Mouse (Mus musculus): Measurements from ENCODE around the gene Nrg3. TPM values are rescaled to one million over a fixed set of nuclear protein-coding genes. Genes with fewer than 3 reads are reported as not detected.

The Nrg3 gene
- total RNA-seq, 2 experiments from 2014 or later = 66.9 to 70.0 TPM

- DNase-seq (ENCODE audit: low spot score in 2 of 2) = no peak
- Histone ChIP-seq H3K27ac (0 out of 2 replicates have a peak overlapping the region, but pooled peaks have one; percentile 21), H3K4me3 (no peak overlapping the region)
- TF ChIP-seq CTCF (conservative IDR thresholded peaks at IDR 0.05) = peak; percentile 68
Measured at GRCm38 (mm10) chr14:38628862-38629619, 843.8 kb downstream of the Nrg3 start.

GRCm38 (mm10) chr14:38616969-38617368 is 855.9 kb downstream of the Nrg3 start:
- Histone ChIP-seq H3K4me3 (no peak overlapping the region), H3K27ac (no peak overlapping the region)
- DNase-seq (ENCODE audit: low spot score in 2 of 2) = no peak
- TF ChIP-seq CTCF (conservative IDR thresholded peaks at IDR 0.05) = no peak

- Histone ChIP-seq H3K4me3 (no peak overlapping the region), H3K27ac (no peak overlapping the region)
- no peak for TF ChIP-seq CTCF (conservative IDR thresholded peaks at IDR 0.05)
- DNase-seq (ENCODE audit: low spot score in 2 of 2) = no peak
Measured at GRCm38 (mm10) chr14:38597735-38598134, 875.2 kb downstream of the Nrg3 start.

- peak; percentile 56 for TF ChIP-seq CTCF (conservative IDR thresholded peaks at IDR 0.05)
- Histone ChIP-seq H3K27ac (no peak overlapping the region), H3K4me3 (no peak overlapping the region)
- no peak for DNase-seq (ENCODE audit: low spot score in 2 of 2)
Measured at GRCm38 (mm10) chr14:38594297-38594696, 878.6 kb downstream of the Nrg3 start.

- no peak overlapping the region for H3K4me3 ChIP-seq
- DNase-seq (ENCODE audit: low spot score in 2 of 2) = no peak
- H3K27ac ChIP-seq = no peak overlapping the region
- no peak for TF ChIP-seq CTCF (conservative IDR thresholded peaks at IDR 0.05)
Measured at GRCm38 (mm10) chr14:38576796-38577195, 896.1 kb downstream of the Nrg3 start.

- Histone ChIP-seq H3K27ac (no peak overlapping the region), H3K4me3 (no peak overlapping the region)
- no peak for DNase-seq (ENCODE audit: low spot score in 2 of 2)
- no peak for TF ChIP-seq CTCF (conservative IDR thresholded peaks at IDR 0.05)
Measured at GRCm38 (mm10) chr14:38568184-38568583, 904.7 kb downstream of the Nrg3 start.

GRCm38 (mm10) chr14:38566182-38566581 is 906.7 kb downstream of the Nrg3 start:
- no peak overlapping the region for H3K4me3 ChIP-seq
- no peak for TF ChIP-seq CTCF (conservative IDR thresholded peaks at IDR 0.05)
- DNase-seq (ENCODE audit: low spot score in 2 of 2) = no peak
- no peak overlapping the region for H3K27ac ChIP-seq

- H3K4me3 ChIP-seq = no peak overlapping the region
- no peak for TF ChIP-seq CTCF (conservative IDR thresholded peaks at IDR 0.05)
- no peak for DNase-seq (ENCODE audit: low spot score in 2 of 2)
- H3K27ac ChIP-seq = no peak overlapping the region
Measured at GRCm38 (mm10) chr14:38554636-38555035, 918.3 kb downstream of the Nrg3 start.

- TF ChIP-seq CTCF (conservative IDR thresholded peaks at IDR 0.05) = no peak
- Histone ChIP-seq H3K4me3 (no peak overlapping the region), H3K27ac (no peak overlapping the region)
- DNase-seq (ENCODE audit: low spot score in 2 of 2) = peak in 1 of 2 experiments; percentile 15
Measured at GRCm38 (mm10) chr14:38547257-38547656, 925.6 kb downstream of the Nrg3 start.

GRCm38 (mm10) chr14:38535181-38535580 is 937.7 kb downstream of the Nrg3 start:
- DNase-seq (ENCODE audit: low spot score in 2 of 2) = no peak
- H3K4me3 ChIP-seq = no peak overlapping the region
- TF ChIP-seq CTCF (conservative IDR thresholded peaks at IDR 0.05) = no peak
- H3K27ac ChIP-seq = no peak overlapping the region

- no peak for TF ChIP-seq CTCF (conservative IDR thresholded peaks at IDR 0.05)
- Histone ChIP-seq H3K4me3 (no peak overlapping the region), H3K27ac (no peak overlapping the region)
- no peak for DNase-seq (ENCODE audit: low spot score in 2 of 2)
Measured at GRCm38 (mm10) chr14:38533495-38533894, 939.4 kb downstream of the Nrg3 start.

- TF ChIP-seq CTCF (conservative IDR thresholded peaks at IDR 0.05) = no peak
- no peak for DNase-seq (ENCODE audit: low spot score in 2 of 2)
- Histone ChIP-seq H3K27ac (no peak overlapping the region), H3K4me3 (no peak overlapping the region)
Measured at GRCm38 (mm10) chr14:38516232-38516631, 956.7 kb downstream of the Nrg3 start.

GRCm38 (mm10) chr14:38509016-38509415 is 963.9 kb downstream of the Nrg3 start:
- peak; percentile 48 for TF ChIP-seq CTCF (conservative IDR thresholded peaks at IDR 0.05)
- H3K4me3 ChIP-seq = no peak overlapping the region
- H3K27ac ChIP-seq = no peak overlapping the region
- DNase-seq (ENCODE audit: low spot score in 2 of 2) = no peak

- Histone ChIP-seq H3K27ac (no peak overlapping the region), H3K4me3 (no peak overlapping the region)
- no peak for TF ChIP-seq CTCF (conservative IDR thresholded peaks at IDR 0.05)
- DNase-seq (ENCODE audit: low spot score in 2 of 2) = no peak
Measured at GRCm38 (mm10) chr14:38494970-38495369, 977.9 kb downstream of the Nrg3 start.

Data from layer of hippocampus, adult 2 months (tissue).